ENCODE assay signal across 8 mouse cellular contexts in genomic region chr15:86058394-86058915, GRCm38 (mm10). TPM values are rescaled to one million over a fixed set of nuclear protein-coding genes. Genes with fewer than 3 reads are reported as not detected.
DNase-seq lines count a peak whose midpoint lies in the region; ATAC-seq lines count a peak whose summit lies in the region.

No protein-coding gene starts in this region.

- DNase-seq in c-Kit-negative CD71-positive TER-119-positive erythroid progenitor cells, embryonic 14.5 days (ENCODE audit: low read depth, low spot score): peak; percentile 66
- peak; percentile 72 for DNase-seq in forebrain, embryonic 10.5 days (ENCODE audit: extremely low spot score, low spot score)
- peak; percentile 93 for DNase-seq in kidney, postnatal 14 days
- DNase-seq in liver, embryonic 13.5 days: peak; percentile 49
- DNase-seq in neural tube, embryonic 11.5 days (ENCODE audit: low spot score): peak; percentile 90

- no peaks in the 10 kb centered on the region for H3K9me3 ChIP-seq in forebrain, embryonic 10.5 days
- no peaks in the 10 kb centered on the region for H3K9me3 ChIP-seq in heart, embryonic 14.5 days (ENCODE audit: control insufficient read depth, low read length)
- H3K9me3 ChIP-seq in liver, embryonic 13.5 days (replicated peaks): peaks cover 4% of the 10 kb centered on the region; the same call in 1 of the 2 replicates
- H3K9me3 ChIP-seq in neural tube, embryonic 11.5 days (ENCODE audit: control insufficient read depth, low read length): no peaks in the 10 kb centered on the region
- no peaks in the 10 kb centered on the region for H3K9me3 ChIP-seq in stomach, embryonic 16.5 days (replicated peaks; ENCODE audit: control insufficient read depth, low read length)

- H3K4me3 ChIP-seq in forebrain, embryonic 10.5 days: peak overlapping the region; percentile 91
- peak overlapping the region; percentile 94 for H3K4me3 ChIP-seq in heart, embryonic 14.5 days (ENCODE audit: control insufficient read depth in 1 of 2, insufficient read depth in 1 of 2, low read depth in 1 of 2, low read length in 2 of 2)
- peak overlapping the region; percentile 95 for H3K4me3 ChIP-seq in liver, embryonic 13.5 days (replicated peaks)
- H3K4me3 ChIP-seq in neural tube, embryonic 11.5 days (ENCODE audit: low read depth, low read length): peak overlapping the region; percentile 66
- H3K4me3 ChIP-seq in stomach, embryonic 16.5 days (replicated peaks; ENCODE audit: low read length): peak overlapping the region; percentile 80

- H3K9ac ChIP-seq in heart, embryonic 14.5 days (ENCODE audit: low read length): peak overlapping the region; percentile 97
- H3K9ac ChIP-seq in liver, embryonic 13.5 days: peak overlapping the region; percentile 98
- peak overlapping the region; percentile 81 for H3K9ac ChIP-seq in neural tube, embryonic 11.5 days (ENCODE audit: low read length)
- peak overlapping the region; percentile 95 for H3K9ac ChIP-seq in stomach, embryonic 16.5 days (ENCODE audit: low read length)

- peaks cover 15% of the 10 kb centered on the region for H3K27me3 ChIP-seq in forebrain, embryonic 10.5 days (ENCODE audit: poor library complexity, severe bottlenecking)
- H3K27me3 ChIP-seq in heart, embryonic 14.5 days (ENCODE audit: control insufficient read depth, insufficient read depth, low read length): no peaks in the 10 kb centered on the region
- no peaks in the 10 kb centered on the region for H3K27me3 ChIP-seq in liver, embryonic 13.5 days
- H3K27me3 ChIP-seq in neural tube, embryonic 11.5 days (ENCODE audit: control insufficient read depth, insufficient read depth, low read length): no peaks in the 10 kb centered on the region
- H3K27me3 ChIP-seq in stomach, embryonic 16.5 days (ENCODE audit: control insufficient read depth, insufficient read depth, low read length): no peaks in the 10 kb centered on the region; the same call in 1 of the 2 replicates

- H3K36me3 ChIP-seq in forebrain, embryonic 10.5 days (replicated peaks): peaks cover 13% of the 10 kb centered on the region; the same call in 1 of the 2 replicates
- no peaks in the 10 kb centered on the region for H3K36me3 ChIP-seq in heart, embryonic 14.5 days (ENCODE audit: control insufficient read depth, insufficient read depth, low read length)
- H3K36me3 ChIP-seq in liver, embryonic 13.5 days: no peaks in the 10 kb centered on the region
- H3K36me3 ChIP-seq in neural tube, embryonic 11.5 days (ENCODE audit: control insufficient read depth, insufficient read depth, low read length): no peaks in the 10 kb centered on the region
- H3K36me3 ChIP-seq in stomach, embryonic 16.5 days (ENCODE audit: control insufficient read depth, insufficient read depth, low read length): no peaks in the 10 kb centered on the region

- ATAC-seq in CD4-positive, CD25-positive, alpha-beta regulatory T cell, adult 4 months: peak; percentile 40
- peak; percentile 68 for ATAC-seq in heart, embryonic 14.5 days (ENCODE audit: insufficient number of reproducible peaks, insufficient read depth, low FRiP score, low read depth)
- peak; percentile 76 for ATAC-seq in liver, embryonic 13.5 days (ENCODE audit: low read depth)
- ATAC-seq in neural tube, embryonic 11.5 days (ENCODE audit: insufficient read depth, low FRiP score, low TSS enrichment): peak; percentile 67
- peak; percentile 79 for ATAC-seq in stomach, embryonic 16.5 days (ENCODE audit: insufficient read depth, low FRiP score)

- H3K27ac ChIP-seq in forebrain, embryonic 10.5 days: peak overlapping the region; percentile 96
- peak overlapping the region; percentile 69 to 89 for H3K27ac ChIP-seq in heart, embryonic 14.5 days (replicated peaks in 1 of 2; ENCODE audit: control insufficient read depth in 1 of 2, insufficient read depth in 1 of 2, low read depth in 2 of 2, low read length in 2 of 2)
- peak overlapping the region; percentile 93 for H3K27ac ChIP-seq in liver, embryonic 13.5 days
- H3K27ac ChIP-seq in neural tube, embryonic 11.5 days (ENCODE audit: low read depth, low read length): peak overlapping the region; percentile 46; the same call in 1 of the 2 replicates
- peak overlapping the region; percentile 53; the same call in 1 of the 2 replicates for H3K27ac ChIP-seq in stomach, embryonic 16.5 days (ENCODE audit: low read length)

- under 1% methylated on average over 69 of the region's 70 CpGs for WGBS in forebrain, embryonic 10.5 days
- under 1% methylated on average over 38 of the region's 70 CpGs for WGBS in heart, embryonic 14.5 days
- under 1% methylated on average over 68 of the region's 70 CpGs for WGBS in liver, embryonic 13.5 days (ENCODE audit: insufficient replicate concordance)
- under 1% methylated on average over 50 of the region's 70 CpGs for WGBS in neural tube, embryonic 11.5 days
- WGBS in stomach, embryonic 16.5 days: under 1% methylated on average over 60 of the region's 70 CpGs

- peak overlapping the region; percentile 92 for H3K4me2 ChIP-seq in heart, embryonic 14.5 days (ENCODE audit: low read length)
- peak overlapping the region; percentile 98 for H3K4me2 ChIP-seq in liver, embryonic 13.5 days
- H3K4me2 ChIP-seq in neural tube, embryonic 11.5 days (ENCODE audit: low read depth): peak overlapping the region; percentile 88
- peak overlapping the region; percentile 96 for H3K4me2 ChIP-seq in stomach, embryonic 16.5 days (ENCODE audit: low read depth, low read length)

- H3K4me1 ChIP-seq in forebrain, embryonic 10.5 days: peaks cover 49% of the 10 kb centered on the region
- H3K4me1 ChIP-seq in heart, embryonic 14.5 days (ENCODE audit: control insufficient read depth in 2 of 2, insufficient read depth in 2 of 2, low read length in 2 of 2): peaks cover 23 to 46% of the 10 kb centered on the region in 2 experiments
- H3K4me1 ChIP-seq in liver, embryonic 13.5 days (replicated peaks): peaks cover 95% of the 10 kb centered on the region
- H3K4me1 ChIP-seq in neural tube, embryonic 11.5 days (ENCODE audit: control insufficient read depth, insufficient read depth, low read length): 0 out of 2 replicates have a peak, but pooled peaks cover 11% of the 10 kb centered on the region
- H3K4me1 ChIP-seq in stomach, embryonic 16.5 days (ENCODE audit: control insufficient read depth, insufficient read depth, low read length): peaks cover 42% of the 10 kb centered on the region

RNA-seq across cellular contexts. Expression of gene Gramd4, which starts 1.0 kb away (rescaled TPM):
- polyA plus RNA-seq in CD4-positive, CD25-positive, alpha-beta regulatory T cell, adult 4 months (2017; shearing (Covaris generic)): 10 to 100 TPM; 25.3 to 25.7 TPM
- 13.9 and 16.2 TPM in 2 replicates for polyA plus RNA-seq in forebrain, embryonic 10.5 days (2016; fragmentation: Nextera tagmentation; extraction: Ambion mirVana)
- 9.7 and 10.9 TPM in 2 replicates for polyA plus RNA-seq in heart, embryonic 14.5 days (2014; fragmentation: Nextera tagmentation; extraction: Ambion mirVana)
- 6.8 and 7.0 TPM in 2 replicates for polyA plus RNA-seq in liver, embryonic 13.5 days (2015; fragmentation: Nextera tagmentation; extraction: Ambion mirVana)
- polyA plus RNA-seq in neural tube, embryonic 11.5 days (2014; fragmentation: Nextera tagmentation; extraction: Ambion mirVana): 10.5 and 11.7 TPM in 2 replicates
- polyA plus RNA-seq in stomach, embryonic 16.5 days (2015; fragmentation: Nextera tagmentation; extraction: Ambion mirVana): 10.5 and 12.1 TPM in 2 replicates

RNA-seq across cellular contexts. Expression of gene Celsr1, which starts 24.9 kb away (rescaled TPM):
- 1 to 10 TPM; 3.3 to 3.8 TPM for polyA plus RNA-seq in CD4-positive, CD25-positive, alpha-beta regulatory T cell, adult 4 months (2017; shearing (Covaris generic))
- polyA plus RNA-seq in forebrain, embryonic 10.5 days (2016; fragmentation: Nextera tagmentation; extraction: Ambion mirVana): 2.4 and 2.6 TPM in 2 replicates
- 2.8 and 3.1 TPM in 2 replicates for polyA plus RNA-seq in heart, embryonic 14.5 days (2014; fragmentation: Nextera tagmentation; extraction: Ambion mirVana)
- polyA plus RNA-seq in liver, embryonic 13.5 days (2015; fragmentation: Nextera tagmentation; extraction: Ambion mirVana): 0.06 and 0.20 TPM in 2 replicates
- 5.1 and 5.4 TPM in 2 replicates for polyA plus RNA-seq in neural tube, embryonic 11.5 days (2014; fragmentation: Nextera tagmentation; extraction: Ambion mirVana)
- polyA plus RNA-seq in stomach, embryonic 16.5 days (2015; fragmentation: Nextera tagmentation; extraction: Ambion mirVana): 2.6 and 2.7 TPM in 2 replicates

Comparison
In these comparisons a context has a peak if more than half of its experiments do, and no peak if none do; other contexts are left out.
1. Peak in every context shown above with its lines: DNase-seq, ATAC-seq, H3K4me3 ChIP-seq and H3K27ac ChIP-seq.
2. H3K27ac ChIP-seq: peak in every context shown above with its lines; median percentile 96 in forebrain, embryonic 10.5 days; 93 in liver, embryonic 13.5 days; 79 in heart, embryonic 14.5 days; 53 in stomach, embryonic 16.5 days; 46 in neural tube, embryonic 11.5 days.